In genomic region chr12:116485591-116486403, GRCm38 (mm10) we compare ENCODE assay signal across 7 mouse cellular contexts. TPM values are rescaled to one million over a fixed set of nuclear protein-coding genes. Genes with fewer than 3 reads are reported as not detected.
DNase-seq lines count a peak whose midpoint lies in the region; ATAC-seq lines count a peak whose summit lies in the region.

TSS of gene Ptprn2 (plus strand) at chr12:116485720.

- no peak within 1 kb of the TSS for H3K9ac ChIP-seq in heart, embryonic 11.5 days (ENCODE audit: low read depth, low read length)
- peak within 1 kb of the TSS; percentile 28; the same call in 1 of the 2 replicates for H3K9ac ChIP-seq in kidney, embryonic 14.5 days (ENCODE audit: low read depth, low read length)
- H3K9ac ChIP-seq in limb, embryonic 12.5 days (replicated peaks): peak within 1 kb of the TSS; percentile 42; the same call in 1 of the 2 replicates
- peak within 1 kb of the TSS; percentile 86 for H3K9ac ChIP-seq in midbrain, embryonic 12.5 days (replicated peaks)

- no peaks in the 10 kb centered on the region for H3K36me3 ChIP-seq in heart, embryonic 11.5 days (ENCODE audit: control insufficient read depth, insufficient read depth, low read length)
- no peaks in the 10 kb centered on the region for H3K36me3 ChIP-seq in kidney, embryonic 14.5 days (ENCODE audit: control insufficient read depth, insufficient read depth, low read length)
- H3K36me3 ChIP-seq in limb, embryonic 12.5 days: no peaks in the 10 kb centered on the region
- no peaks in the 10 kb centered on the region for H3K36me3 ChIP-seq in midbrain, embryonic 12.5 days

- ATAC-seq in heart, embryonic 11.5 days (replicated peaks; ENCODE audit: insufficient number of reproducible peaks, low FRiP score, low TSS enrichment): peak; percentile 88
- ATAC-seq in kidney, embryonic 14.5 days (ENCODE audit: low FRiP score, low TSS enrichment): peak; percentile 97
- ATAC-seq in limb, embryonic 12.5 days (ENCODE audit: insufficient number of reproducible peaks, insufficient read depth, low FRiP score, low TSS enrichment, low read depth): peak; percentile 89
- peak; percentile 93 for ATAC-seq in midbrain, embryonic 12.5 days (ENCODE audit: low FRiP score, low read depth)

- no peak within 1 kb of the TSS for H3K27ac ChIP-seq in heart, embryonic 11.5 days (ENCODE audit: low read depth, low read length)
- H3K27ac ChIP-seq in kidney, embryonic 14.5 days (ENCODE audit: low read depth, low read length): no peak within 1 kb of the TSS
- no peak within 1 kb of the TSS for H3K27ac ChIP-seq in limb, embryonic 12.5 days
- H3K27ac ChIP-seq in midbrain, embryonic 12.5 days (replicated peaks): peak within 1 kb of the TSS; percentile 85

- H3K27me3 ChIP-seq in heart, embryonic 11.5 days (ENCODE audit: control insufficient read depth, insufficient read depth, low read length): peaks cover 12% of the 10 kb centered on the region
- peaks cover 10% of the 10 kb centered on the region for H3K27me3 ChIP-seq in kidney, embryonic 14.5 days (ENCODE audit: control insufficient read depth, insufficient read depth, low read length)
- peaks cover 40% of the 10 kb centered on the region for H3K27me3 ChIP-seq in limb, embryonic 12.5 days
- peaks cover 62% of the 10 kb centered on the region for H3K27me3 ChIP-seq in midbrain, embryonic 12.5 days

- WGBS in heart, embryonic 11.5 days (ENCODE audit: insufficient replicate concordance): under 1% methylated on average over 68 of the region's 86 CpGs
- 1% methylated on average over 54 of the region's 86 CpGs for WGBS in kidney, embryonic 14.5 days
- under 1% methylated on average over 81 of the region's 86 CpGs for WGBS in limb, embryonic 12.5 days
- under 1% methylated on average over 68 of the region's 86 CpGs for WGBS in midbrain, embryonic 12.5 days

- H3K9me3 ChIP-seq in heart, embryonic 11.5 days (replicated peaks; ENCODE audit: control insufficient read depth, low read length): no peaks in the 10 kb centered on the region
- no peaks in the 10 kb centered on the region for H3K9me3 ChIP-seq in kidney, embryonic 14.5 days (ENCODE audit: control insufficient read depth, low read length)
- no peaks in the 10 kb centered on the region for H3K9me3 ChIP-seq in limb, embryonic 12.5 days
- H3K9me3 ChIP-seq in midbrain, embryonic 12.5 days: no peaks in the 10 kb centered on the region

- H3K4me2 ChIP-seq in heart, embryonic 11.5 days: peak within 1 kb of the TSS; percentile 98
- peak within 1 kb of the TSS; percentile 98 for H3K4me2 ChIP-seq in kidney, embryonic 14.5 days (replicated peaks; ENCODE audit: low read depth, low read length)
- H3K4me2 ChIP-seq in limb, embryonic 12.5 days: peak within 1 kb of the TSS; percentile 99
- H3K4me2 ChIP-seq in midbrain, embryonic 12.5 days (replicated peaks): peak within 1 kb of the TSS; percentile 96

- peaks cover 3% of the 10 kb centered on the region; the same call in 1 of the 2 replicates for H3K4me1 ChIP-seq in heart, embryonic 11.5 days (ENCODE audit: control insufficient read depth, insufficient read depth, low read length)
- peaks cover 3% of the 10 kb centered on the region; the same call in 1 of the 2 replicates for H3K4me1 ChIP-seq in kidney, embryonic 14.5 days (ENCODE audit: control insufficient read depth, insufficient read depth, low read length)
- H3K4me1 ChIP-seq in limb, embryonic 12.5 days (replicated peaks): peaks cover 9% of the 10 kb centered on the region
- peaks cover 5% of the 10 kb centered on the region; the same call in 1 of the 2 replicates for H3K4me1 ChIP-seq in midbrain, embryonic 12.5 days

- peak within 1 kb of the TSS; percentile 56 for H3K4me3 ChIP-seq in heart, embryonic 11.5 days (ENCODE audit: low read depth, low read length)
- peak within 1 kb of the TSS; percentile 48 for H3K4me3 ChIP-seq in kidney, embryonic 14.5 days (ENCODE audit: low read length)
- peak within 1 kb of the TSS; percentile 53 for H3K4me3 ChIP-seq in limb, embryonic 12.5 days (replicated peaks)
- peak within 1 kb of the TSS; percentile 74 for H3K4me3 ChIP-seq in midbrain, embryonic 12.5 days

- DNase-seq in adrenal gland, postnatal 36 days: peak; percentile 76 to 85
- DNase-seq in embryo, embryonic 10 days (ENCODE audit: low spot score): peak; percentile 84
- peak; percentile 13 to 41 for DNase-seq in spleen, postnatal 14 days (ENCODE audit: low spot score in 2 of 2)

RNA-seq across cellular contexts. Expression of gene Ptprn2, which starts in this region (rescaled TPM):
- 10 to 100 TPM; 14.8 to 17.6 TPM for total RNA-seq in adrenal gland, postnatal 36 days (2021)
- polyA plus RNA-seq in heart, embryonic 11.5 days (2014; fragmentation: Nextera tagmentation; extraction: Ambion mirVana): 0.07 TPM in 1 of 2 replicates, not detected in the other
- polyA plus RNA-seq in kidney, embryonic 14.5 days (2014; fragmentation: Nextera tagmentation; extraction: Ambion mirVana): 0.08 TPM in 1 of 2 replicates, not detected in the other
- polyA plus RNA-seq in limb, embryonic 12.5 days (2016; fragmentation: Nextera tagmentation; extraction: Ambion mirVana): 0.19 and 0.25 TPM in 2 replicates
- polyA plus RNA-seq in midbrain, embryonic 12.5 days (2016; fragmentation: Nextera tagmentation; extraction: Ambion mirVana): 12.2 and 12.8 TPM in 2 replicates

Comparison
In these comparisons a context has a peak if more than half of its experiments do, and no peak if none do; other contexts are left out.
1. RNA of gene Ptprn2 (polyA plus RNA-seq): 12.2 to 12.8 TPM in midbrain, embryonic 12.5 days; 0.19 to 0.25 TPM in limb, embryonic 12.5 days, 0.08 TPM in kidney, embryonic 14.5 days and 0.07 TPM in heart, embryonic 11.5 days; every median in the first group is over 10 times any median in the second.
2. Peak in ATAC-seq, H3K4me3 ChIP-seq and H3K4me2 ChIP-seq in heart, embryonic 11.5 days; RNA of the gene not detected or under 1 TPM.
3. Peak in ATAC-seq, H3K4me3 ChIP-seq, H3K9ac ChIP-seq and H3K4me2 ChIP-seq in kidney, embryonic 14.5 days; RNA of the gene not detected or under 1 TPM.
4. Peak in ATAC-seq, H3K4me3 ChIP-seq, H3K9ac ChIP-seq and H3K4me2 ChIP-seq in limb, embryonic 12.5 days; RNA of the gene not detected or under 1 TPM.
5. DNase-seq: peak in every context shown above with its lines; median percentile 84 in embryo, embryonic 10 days; 80 in adrenal gland, postnatal 36 days; 27 in spleen, postnatal 14 days.
6. Peak in every context shown above with its lines, with median percentiles within 50 percentile points of each other: ATAC-seq, H3K4me2 ChIP-seq and H3K4me3 ChIP-seq.